Mouse (Mus musculus) myocyte (in vitro differentiated cells): ENCODE data around the gene Sgpp2. TPM values are rescaled to one million over a fixed set of nuclear protein-coding genes. Genes with fewer than 3 reads are reported as not detected.

Experiments
- H3K27me3 ChIP-seq: one replicate; pipeline ENCODE4 v1.6.1; 2011; ENCODE audit not compliant: control insufficient read depth, insufficient read depth, insufficient read length
- H3K36me3 ChIP-seq: one replicate; pipeline ENCODE4 v1.6.1; 2011; ENCODE audit not compliant: control insufficient read depth, insufficient read depth
- H3K4me2 ChIP-seq: one replicate; pipeline ENCODE4 v1.6.1; 2011; ENCODE audit warnings: low read depth, control low read depth
- H3K4me3 ChIP-seq: one replicate; pipeline ENCODE4 v1.5.1; 2011; ENCODE audit warnings: mild to moderate bottlenecking, control low read depth, moderate library complexity
- H3K79me2 ChIP-seq: one replicate; pipeline ENCODE4 v1.6.1; 2011; ENCODE audit not compliant: control insufficient read depth, insufficient read depth
- H3ac ChIP-seq: one replicate; pipeline ENCODE4 v1.6.1; 2011; ENCODE audit not compliant: control insufficient read depth, insufficient read length
- CEBPB ChIP-seq: IDR thresholded peaks from 2 replicates; pipeline ENCODE4 v1.6.1; 2011; ENCODE audit warnings: mild to moderate bottlenecking, moderate library complexity; ENCODE audit not compliant: poor library complexity, insufficient read depth, severe bottlenecking
- E2F4 ChIP-seq: IDR thresholded peaks from one replicate; pipeline ENCODE4 v1.6.1; 2011; ENCODE audit warnings: mild to moderate bottlenecking, control low read depth, moderate library complexity; ENCODE audit not compliant: insufficient read depth
- MAX ChIP-seq: IDR thresholded peaks from one replicate; pipeline ENCODE4 v1.6.1; 2011; ENCODE audit warnings: low read depth, mild to moderate bottlenecking, control low read depth
- MYOD1 ChIP-seq, 3 experiments: IDR thresholded peaks; one replicate each; pipeline ENCODE4 v1.6.1; 2011; ENCODE audit warnings: control low read depth in 2 of 3, low read depth in 2 of 3, mild to moderate bottlenecking in 2 of 3, moderate library complexity in 1 of 3; ENCODE audit not compliant: insufficient read length in 2 of 3, control insufficient read depth in 1 of 3
- MYOG ChIP-seq, 3 experiments: IDR thresholded peaks; one replicate each; pipeline ENCODE4 v1.6.1; 2011; ENCODE audit warnings: control low read depth in 2 of 3, low read depth in 2 of 3, mild to moderate bottlenecking in 2 of 3; ENCODE audit not compliant: insufficient read length in 2 of 3, control insufficient read depth in 1 of 3, insufficient read depth in 1 of 3
- POLR2A ChIP-seq: IDR thresholded peaks from one replicate; pipeline ENCODE4 v1.6.1; 2011; ENCODE audit warnings: low read depth, mild to moderate bottlenecking, control low read depth, moderate library complexity; ENCODE audit not compliant: insufficient read length
- POLR2AphosphoS2 ChIP-seq: IDR thresholded peaks from one replicate; pipeline ENCODE4 v1.6.1; 2011; ENCODE audit warnings: low read depth, control low read depth; ENCODE audit not compliant: insufficient read length
- REST ChIP-seq: IDR thresholded peaks from one replicate; pipeline ENCODE4 v1.6.1; 2011; ENCODE audit warnings: mild to moderate bottlenecking, control low read depth, moderate library complexity; ENCODE audit not compliant: insufficient read depth, insufficient read length
- SRF ChIP-seq: IDR thresholded peaks from one replicate; pipeline ENCODE4 v1.6.1; 2011; ENCODE audit warnings: low read depth; ENCODE audit not compliant: control insufficient read depth, insufficient read length
- TCF12 ChIP-seq: IDR thresholded peaks from one replicate; pipeline ENCODE4 v1.6.1; 2011; ENCODE audit warnings: mild to moderate bottlenecking, control low read depth; ENCODE audit not compliant: poor library complexity, insufficient read depth, severe bottlenecking
- TCF3 ChIP-seq: IDR thresholded peaks from one replicate; pipeline ENCODE4 v1.6.1; 2011; ENCODE audit warnings: low read depth, control low read depth; ENCODE audit not compliant: insufficient read length
- USF1 ChIP-seq: IDR thresholded peaks from one replicate; pipeline ENCODE4 v1.6.1; 2011; ENCODE audit warnings: low read depth, mild to moderate bottlenecking, control low read depth, moderate library complexity
- polyA plus RNA-seq: library from polyadenylated mRNA; unstranded; fragments of >200 nt; fragmentation: generic; extraction: Trizol; gene quantifications from one replicate; pipeline ENCODE4 v1.2.1, GENCODE M21; 2012; ENCODE audit warnings: missing spikeins

Sgpp2 gene
- polyA plus RNA-seq = 0.10 TPM

DNA sequence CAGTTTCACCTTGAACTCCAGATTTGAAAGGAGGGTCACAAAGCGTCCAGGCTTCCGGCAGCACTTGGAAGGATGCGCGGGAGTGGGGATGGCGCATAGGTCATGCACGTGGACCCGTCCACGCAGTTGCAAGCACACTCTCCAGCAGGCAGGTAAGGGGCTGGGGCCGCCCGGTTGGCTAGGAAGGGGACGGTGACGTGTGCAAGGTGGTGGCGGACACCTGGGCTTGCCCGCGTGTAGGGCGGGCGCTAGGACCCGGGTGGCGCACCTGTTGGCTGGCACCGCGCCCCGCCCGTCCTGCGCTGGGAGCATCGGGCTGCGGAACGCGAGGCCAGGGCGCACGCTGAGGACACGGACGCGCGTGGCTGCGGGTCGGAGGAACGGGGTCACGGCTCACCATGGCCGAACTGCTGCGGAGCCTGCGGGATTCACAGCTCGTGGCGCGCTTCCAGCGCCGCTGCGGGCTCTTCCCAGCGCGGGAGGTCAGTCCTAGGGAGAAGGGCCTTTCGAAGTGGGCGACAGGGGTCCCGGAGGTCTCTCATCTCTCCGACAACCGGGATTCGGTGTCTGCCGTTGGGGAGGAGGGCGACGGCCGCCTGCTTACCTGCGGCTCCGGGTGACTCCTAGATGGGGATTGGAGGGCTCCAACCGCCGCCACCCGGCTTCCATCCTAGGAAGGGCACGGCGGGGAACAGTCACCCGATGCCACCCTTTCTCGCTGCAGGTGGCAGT, at the start of gene Sgpp2:
Sgpp2 (plus strand) TSS at position 325 of the 732 bp plus-strand sequence.
- Histone ChIP-seq H3K27me3 (peaks cover 11% of the 10 kb centered on the region), H3ac (no peak within 1 kb of the TSS), H3K79me2 (no peaks in the 10 kb centered on the region), H3K4me3 (no peak within 1 kb of the TSS), H3K36me3 (no peaks in the 10 kb centered on the region), H3K4me2 (peak within 1 kb of the TSS; percentile 30)
- TF ChIP-seq MYOG (IDR thresholded peaks at IDR 0.05; ENCODE audit: control insufficient read depth in 1 of 3, insufficient read depth in 1 of 3, insufficient read length in 2 of 3, low read depth in 2 of 3) (peak in 2 of 3 experiments; percentile 1 to 26), SRF (no peak), MYOD1 (IDR thresholded peaks at IDR 0.05; ENCODE audit: control insufficient read depth in 1 of 3, insufficient read length in 2 of 3, low read depth in 2 of 3) (peak in 1 of 3 experiments; percentile 53)

DNA sequence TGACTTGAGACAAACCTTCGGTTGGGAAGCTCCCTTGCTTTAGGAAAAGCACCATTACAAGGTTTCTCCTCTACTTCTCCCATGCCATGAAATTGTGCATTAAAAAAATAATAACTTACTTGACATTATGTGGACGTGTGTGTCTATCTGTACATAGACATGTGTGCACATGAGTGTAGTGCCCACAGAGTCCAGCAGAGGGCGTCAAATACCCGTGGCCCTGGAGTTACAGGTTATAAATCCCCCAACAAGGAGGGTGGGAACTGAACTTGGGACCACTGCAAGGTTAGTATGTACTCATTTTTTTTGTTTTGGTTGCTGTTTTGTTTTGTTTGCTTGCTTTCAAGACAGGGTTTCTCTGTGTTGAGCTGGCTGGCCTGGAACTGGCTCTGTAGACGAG, 42.6 kb upstream of the Sgpp2 start:
- H3ac ChIP-seq = no peak overlapping the region
- no peaks in the 10 kb centered on the region for H3K79me2 ChIP-seq
- TF ChIP-seq POLR2AphosphoS2 (no peak), MAX (no peak), TCF12 (no peak), CEBPB (no peak), TCF3 (no peak), E2F4 (no peak), SRF (no peak)

GRCm38 (mm10) chr1:78272915-78273314, 37.2 kb upstream of the Sgpp2 start:
- Histone ChIP-seq H3K4me2 (no peak overlapping the region), H3K27me3 (no peaks in the 10 kb centered on the region), H3K4me3 (no peak overlapping the region), H3ac (no peak overlapping the region), H3K79me2 (no peaks in the 10 kb centered on the region), H3K36me3 (no peaks in the 10 kb centered on the region)
- TF ChIP-seq MYOD1 (IDR thresholded peaks at IDR 0.05; ENCODE audit: control insufficient read depth in 1 of 3, insufficient read length in 2 of 3, low read depth in 2 of 3) (no peak), MYOG (IDR thresholded peaks at IDR 0.05; ENCODE audit: control insufficient read depth in 1 of 3, insufficient read depth in 1 of 3, insufficient read length in 2 of 3, low read depth in 2 of 3) (no peak), CEBPB (no peak), POLR2AphosphoS2 (no peak), POLR2A (no peak), USF1 (no peak), TCF12 (no peak), REST (no peak), SRF (no peak), TCF3 (no peak), E2F4 (no peak), MAX (no peak)

More for the DNA sequence above, 42.6 kb upstream of the Sgpp2 start:
- no peak overlapping the region for H3K4me3 ChIP-seq
- H3K27me3 ChIP-seq = no peaks in the 10 kb centered on the region
- no peaks in the 10 kb centered on the region for H3K36me3 ChIP-seq
- no peak overlapping the region for H3K4me2 ChIP-seq

- Histone ChIP-seq H3K4me3 (no peak overlapping the region), H3K36me3 (no peaks in the 10 kb centered on the region), H3K79me2 (no peaks in the 10 kb centered on the region), H3K27me3 (no peaks in the 10 kb centered on the region), H3K4me2 (no peak overlapping the region), H3ac (no peak overlapping the region)
- no peak for TF ChIP-seq MYOD1 (IDR thresholded peaks at IDR 0.05; ENCODE audit: control insufficient read depth in 1 of 3, insufficient read length in 2 of 3, low read depth in 2 of 3)
- TF ChIP-seq USF1 = no peak
- TF ChIP-seq REST = no peak
- no peak for TF ChIP-seq TCF12
- TF ChIP-seq MAX = no peak
- TF ChIP-seq MYOG (IDR thresholded peaks at IDR 0.05; ENCODE audit: control insufficient read depth in 1 of 3, insufficient read depth in 1 of 3, insufficient read length in 2 of 3, low read depth in 2 of 3) = no peak
- TF ChIP-seq E2F4 = no peak
- no peak for TF ChIP-seq POLR2AphosphoS2
- TF ChIP-seq CEBPB = no peak
- TF ChIP-seq SRF = no peak
- no peak for TF ChIP-seq TCF3
- no peak for TF ChIP-seq POLR2A
Measured at GRCm38 (mm10) chr1:78279128-78279527, 31.0 kb upstream of the Sgpp2 start.

- no peak overlapping the region for H3K4me3 ChIP-seq
- no peak for TF ChIP-seq POLR2A
- TF ChIP-seq REST = no peak
- TF ChIP-seq CEBPB = no peak
- TF ChIP-seq SRF = no peak
- no peak for TF ChIP-seq MYOG (IDR thresholded peaks at IDR 0.05; ENCODE audit: control insufficient read depth in 1 of 3, insufficient read depth in 1 of 3, insufficient read length in 2 of 3, low read depth in 2 of 3)
- TF ChIP-seq MAX = no peak
- TF ChIP-seq USF1 = no peak
- TF ChIP-seq E2F4 = no peak
- TF ChIP-seq MYOD1 (IDR thresholded peaks at IDR 0.05; ENCODE audit: control insufficient read depth in 1 of 3, insufficient read length in 2 of 3, low read depth in 2 of 3) = no peak
- no peak for TF ChIP-seq TCF12
- TF ChIP-seq POLR2AphosphoS2 = no peak
- TF ChIP-seq TCF3 = no peak
- H3K36me3 ChIP-seq = no peaks in the 10 kb centered on the region
- no peaks in the 10 kb centered on the region for H3K27me3 ChIP-seq
- H3K4me2 ChIP-seq = no peak overlapping the region
- no peak overlapping the region for H3ac ChIP-seq
- no peaks in the 10 kb centered on the region for H3K79me2 ChIP-seq
Measured at GRCm38 (mm10) chr1:78292397-78292796, 17.7 kb upstream of the Sgpp2 start.
